Mouse (Mus musculus) G1E (cell line): ENCODE measurements at regions not wholly inside any gene's neighbourhood (a gene's known extent, or its start where the extent isn't known, plus 50 kb on each side); places are given as distances from the start of the nearest gene placed in this dataset.

Experiments used
- CTCF ChIP-seq: IDR thresholded peaks from 2 replicates; pipeline ENCODE4 v1.5.1; 2012; ENCODE audit warnings: low read depth, low read length, inconsistent platforms, mixed read lengths
- POLR2AphosphoS5 ChIP-seq: IDR thresholded peaks from 2 replicates; pipeline ENCODE4 v1.6.1; 2012; ENCODE audit warnings: low read depth, low read length, inconsistent platforms; ENCODE audit not compliant: insufficient replicate concordance

DNA sequence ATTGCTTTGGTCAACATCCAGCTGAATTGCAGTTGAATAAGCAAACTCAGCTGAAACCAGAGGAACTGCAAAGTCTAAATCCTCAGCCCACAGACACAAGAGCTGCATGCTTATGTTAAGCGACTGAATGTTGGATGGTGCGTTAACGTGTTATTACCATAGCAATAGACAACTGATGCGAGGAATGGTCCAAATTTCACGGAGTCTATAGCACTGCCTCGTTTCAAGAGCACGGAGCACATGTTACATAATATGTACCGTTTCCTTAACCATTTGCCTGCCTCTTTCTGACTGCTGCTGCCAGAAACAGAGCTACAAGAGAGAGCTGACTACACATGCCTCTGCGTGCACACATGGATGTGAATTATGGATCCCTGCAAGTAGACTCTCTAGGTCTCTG is 86.3 kb upstream of the Dyrk2 start:
- TF ChIP-seq POLR2AphosphoS5 (no peak), CTCF (no peak)
